Mouse (Mus musculus) embryonic facial prominence, embryonic 11.5 days (tissue): ENCODE measurements around the gene 4921517D22Rik. TPM values are rescaled to one million over a fixed set of nuclear protein-coding genes. Genes with fewer than 3 reads are reported as not detected.
"Not testable (repeated sequence)": the region's sequence is repeated elsewhere in the genome, so short reads cannot be mapped to it uniquely, and the experiment has no call there.

Source experiments
- ATAC-seq: fragments of 200-750 bp; cut with Nextera tagmentation; replicated peaks from 2 replicates; pipeline ENCODE4 v1.8.0; 2017; ENCODE audit warnings: low read depth; ENCODE audit not compliant: insufficient number of reproducible peaks, low FRiP score, low TSS enrichment
- DNase-seq: peaks from one replicate; pipeline ENCODE4 v3.0.0-alpha.2; 2015; ENCODE audit warnings: low spot score
- H3K27ac ChIP-seq: fragments of 300-500 bp; sonication (generic); replicated peaks from 2 replicates; pipeline ENCODE4 v1.5.1; 2014; ENCODE audit warnings: mild to moderate bottlenecking, low read depth, low read length, control low read depth
- H3K27me3 ChIP-seq: fragments of 300-500 bp; sonication (generic); 2 replicates; pipeline ENCODE4 v1.6.1; 2014; ENCODE audit warnings: mild to moderate bottlenecking, low read length, moderate library complexity, mixed read lengths; ENCODE audit not compliant: control insufficient read depth, insufficient read depth
- H3K36me3 ChIP-seq: fragments of 300-500 bp; sonication (generic); replicated peaks from 2 replicates; pipeline ENCODE4 v1.6.1; 2014; ENCODE audit warnings: low read depth, mild to moderate bottlenecking, low read length, moderate library complexity, mixed read lengths; ENCODE audit not compliant: control insufficient read depth, insufficient read depth
- H3K4me1 ChIP-seq: fragments of 300-500 bp; sonication (generic); 2 replicates; pipeline ENCODE4 v1.6.1; 2014; ENCODE audit warnings: low read length, mixed read lengths; ENCODE audit not compliant: control insufficient read depth, insufficient read depth
- H3K4me2 ChIP-seq: fragments of 300-500 bp; sonication (generic); 2 replicates; pipeline ENCODE4 v1.6.1; 2014; ENCODE audit warnings: low read depth, mild to moderate bottlenecking, control low read depth, low read length, moderate library complexity
- H3K4me3 ChIP-seq: fragments of 300-500 bp; sonication (generic); 2 replicates; pipeline ENCODE4 v1.5.1; 2014; ENCODE audit warnings: low read depth, low read length, control low read depth
- H3K9ac ChIP-seq: fragments of 300-500 bp; sonication (generic); replicated peaks from 2 replicates; pipeline ENCODE4 v1.6.1; 2014; ENCODE audit warnings: mild to moderate bottlenecking, control low read depth, low read length
- H3K9me3 ChIP-seq: fragments of 300-500 bp; sonication (generic); replicated peaks from 2 replicates; pipeline ENCODE4 v1.6.1; 2016; ENCODE audit warnings: mild to moderate bottlenecking, low read length, inconsistent platforms, mixed read lengths; ENCODE audit not compliant: control insufficient read depth
- WGBS: fragments of 180-500 bp; shearing (Covaris S2); extraction: QIAGEN DNeasy Blood & Tissue Kit; methylation state at CpG from one replicate; pipeline ENCODE4 v1.1.7; 2014; 5-methylcytosine and 5-hydroxymethylcytosine counted together
- polyA plus RNA-seq: library from polyadenylated mRNA; unstranded; fragments of >200 nt; fragmentation: Nextera tagmentation; extraction: Ambion mirVana; gene quantifications from 2 replicates; pipeline ENCODE4 v1.2.1, GENCODE M21; 2014

The 4921517D22Rik gene
- polyA plus RNA-seq, result not detected in 2 replicates

GRCm38 (mm10) chr13:59694008-59694407 lies at the start of gene 4921517D22Rik:
4921517D22Rik (minus strand) TSS chr13:59694108.
- Histone ChIP-seq H3K27me3 (no peaks in the 10 kb centered on the region), H3K36me3 (no peaks in the 10 kb centered on the region), H3K4me2 (no peak within 1 kb of the TSS), H3K9me3 (no peaks in the 10 kb centered on the region), H3K4me1 (no peaks in the 10 kb centered on the region), H3K4me3 (no peak within 1 kb of the TSS), H3K9ac (no peak within 1 kb of the TSS), H3K27ac (no peak within 1 kb of the TSS)
- ATAC-seq, result no peak
- 82% methylated on average over 3 of the region's 3 CpGs for WGBS
- DNase-seq, result no peak

- no peaks in the 10 kb centered on the region for H3K36me3 ChIP-seq
- H3K9ac ChIP-seq, result no peak overlapping the region
- no peak overlapping the region for H3K4me2 ChIP-seq
- no peak overlapping the region for H3K4me3 ChIP-seq
- 77% methylated on average over 10 of the region's 10 CpGs for WGBS
- DNase-seq, result no peak
- ATAC-seq, result no peak
- no peaks in the 10 kb centered on the region for H3K27me3 ChIP-seq
- no peak overlapping the region for H3K27ac ChIP-seq
- no peaks in the 10 kb centered on the region for H3K4me1 ChIP-seq
- no peaks in the 10 kb centered on the region for H3K9me3 ChIP-seq
Observed at GRCm38 (mm10) chr13:59741697-59742096, 47.8 kb upstream of the 4921517D22Rik start.

- Histone ChIP-seq H3K9ac (no peak overlapping the region), H3K4me3 (no peak overlapping the region), H3K4me2 (no peak overlapping the region), H3K36me3 (no peaks in the 10 kb centered on the region), H3K27ac (no peak overlapping the region), H3K9me3 (no peaks in the 10 kb centered on the region), H3K4me1 (no peaks in the 10 kb centered on the region), H3K27me3 (no peaks in the 10 kb centered on the region)
- 88% methylated on average over 11 of the region's 11 CpGs for WGBS
- no peak for DNase-seq
- ATAC-seq, result no peak
Observed at GRCm38 (mm10) chr13:59741096-59741495, 47.2 kb upstream of the 4921517D22Rik start.

- Histone ChIP-seq H3K9ac (no peak overlapping the region), H3K27me3 (no peaks in the 10 kb centered on the region), H3K4me3 (no peak overlapping the region), H3K36me3 (no peaks in the 10 kb centered on the region), H3K4me2 (no peak overlapping the region), H3K27ac (no peak overlapping the region), H3K4me1 (no peaks in the 10 kb centered on the region), H3K9me3 (no peaks in the 10 kb centered on the region)
- WGBS, result 90% methylated on average over 4 of the region's 4 CpGs
- DNase-seq (no peak), ATAC-seq (no peak)
Observed at GRCm38 (mm10) chr13:59739397-59739796, 45.5 kb upstream of the 4921517D22Rik start.

- no peak overlapping the region for H3K4me2 ChIP-seq
- WGBS, result 82% methylated on average over 2 of the region's 2 CpGs
- H3K27ac ChIP-seq, result no peak overlapping the region
- no peaks in the 10 kb centered on the region for H3K4me1 ChIP-seq
- H3K9ac ChIP-seq, result no peak overlapping the region
- H3K4me3 ChIP-seq, result no peak overlapping the region
- no peak for ATAC-seq
- H3K36me3 ChIP-seq, result no peaks in the 10 kb centered on the region
- DNase-seq, result no peak
- no peaks in the 10 kb centered on the region for H3K27me3 ChIP-seq
- no peaks in the 10 kb centered on the region for H3K9me3 ChIP-seq
Observed at GRCm38 (mm10) chr13:59738455-59738854, 44.5 kb upstream of the 4921517D22Rik start.

GRCm38 (mm10) chr13:59735190-59735589 lies 41.3 kb upstream of the 4921517D22Rik start:
- Histone ChIP-seq H3K4me2 (no peak overlapping the region), H3K27ac (no peak overlapping the region), H3K9me3 (no peaks in the 10 kb centered on the region), H3K4me3 (no peak overlapping the region), H3K9ac (no peak overlapping the region), H3K36me3 (no peaks in the 10 kb centered on the region), H3K27me3 (no peaks in the 10 kb centered on the region), H3K4me1 (no peaks in the 10 kb centered on the region)
- DNase-seq (peak; percentile 41), ATAC-seq (no peak)
- 36% methylated on average over 3 of the region's 3 CpGs for WGBS

- not testable (repeated sequence) for H3K36me3 ChIP-seq, H3K9ac ChIP-seq, H3K4me2 ChIP-seq, DNase-seq, H3K4me1 ChIP-seq, H3K27ac ChIP-seq, H3K27me3 ChIP-seq, H3K9me3 ChIP-seq, H3K4me3 ChIP-seq, ATAC-seq
- WGBS, result 35% methylated on average over 6 of the region's 6 CpGs
Observed at GRCm38 (mm10) chr13:59734347-59734746, 40.4 kb upstream of the 4921517D22Rik start.

- no peak for ATAC-seq
- Histone ChIP-seq H3K4me3 (no peak overlapping the region), H3K27ac (no peak overlapping the region), H3K27me3 (no peaks in the 10 kb centered on the region), H3K9me3 (no peaks in the 10 kb centered on the region), H3K36me3 (no peaks in the 10 kb centered on the region), H3K4me1 (no peaks in the 10 kb centered on the region), H3K4me2 (no peak overlapping the region), H3K9ac (no peak overlapping the region)
- DNase-seq, result no peak
- WGBS, result 84% methylated on average over 2 of the region's 4 CpGs
Observed at GRCm38 (mm10) chr13:59733936-59734335, 40.0 kb upstream of the 4921517D22Rik start.
